Mouse (Mus musculus): Measurements from ENCODE around the gene Nt5dc1. TPM values are rescaled to one million over a fixed set of nuclear protein-coding genes. Genes with fewer than 3 reads are reported as not detected.

The Nt5dc1 gene
- polyA plus RNA-seq, 1 experiment from 2014 or later: 6.2 TPM

GRCm38 (mm10) chr10:34389681-34390080, 28.7 kb downstream of the Nt5dc1 start, which contains the start of gene Col10a1:
Gene Col10a1 (plus strand): TSS chr10:34389981.
- ATAC-seq (ENCODE audit: low read depth): no peak
- Histone ChIP-seq H3K27ac (ENCODE audit: low read length) (no peak within 1 kb of the TSS), H3K4me2 (ENCODE audit: low read depth, low read length) (no peak within 1 kb of the TSS), H3K9ac (ENCODE audit: low read depth, low read length) (no peak within 1 kb of the TSS), H3K4me1 (ENCODE audit: control insufficient read depth, low read depth, low read length) (no peaks in the 10 kb centered on the region), H3K4me3 (ENCODE audit: low read depth, low read length) (no peak within 1 kb of the TSS), H3K9me3 (replicated peaks; ENCODE audit: control insufficient read depth, low read length) (no peaks in the 10 kb centered on the region), H3K27me3 (ENCODE audit: control insufficient read depth, insufficient read depth, low read depth, low read length) (no peaks in the 10 kb centered on the region), H3K36me3 (ENCODE audit: control insufficient read depth, insufficient read depth) (no peaks in the 10 kb centered on the region)
- 66% methylated on average over 8 of the region's 8 CpGs for WGBS (ENCODE audit: insufficient replicate concordance)

GRCm38 (mm10) chr10:34385636-34386035, 32.7 kb downstream of the Nt5dc1 start:
- no peak overlapping the region for H3K27ac ChIP-seq (ENCODE audit: low read length)
- WGBS (ENCODE audit: insufficient replicate concordance): 67% methylated on average over 5 of the region's 5 CpGs

GRCm38 (mm10) chr10:34373332-34373731, 45.0 kb downstream of the Nt5dc1 start:
- Histone ChIP-seq H3K4me2 (ENCODE audit: low read depth, low read length) (no peak overlapping the region), H3K9me3 (replicated peaks; ENCODE audit: control insufficient read depth, low read length) (no peaks in the 10 kb centered on the region), H3K27me3 (ENCODE audit: control insufficient read depth, insufficient read depth, low read depth, low read length) (no peaks in the 10 kb centered on the region), H3K9ac (ENCODE audit: low read depth, low read length) (no peak overlapping the region), H3K4me3 (ENCODE audit: low read depth, low read length) (no peak overlapping the region), H3K4me1 (ENCODE audit: control insufficient read depth, low read depth, low read length) (no peaks in the 10 kb centered on the region), H3K36me3 (ENCODE audit: control insufficient read depth, insufficient read depth) (no peaks in the 10 kb centered on the region), H3K27ac (ENCODE audit: low read length) (no peak overlapping the region)
- 80% methylated on average over 7 of the region's 7 CpGs for WGBS (ENCODE audit: insufficient replicate concordance)
- ATAC-seq (ENCODE audit: low read depth): no peak

More at GRCm38 (mm10) chr10:34385636-34386035, 32.7 kb downstream of the Nt5dc1 start:
- Histone ChIP-seq H3K36me3 (ENCODE audit: control insufficient read depth, insufficient read depth) (no peaks in the 10 kb centered on the region; the same call in 1 of the 2 replicates), H3K4me2 (ENCODE audit: low read depth, low read length) (no peak overlapping the region), H3K9me3 (replicated peaks; ENCODE audit: control insufficient read depth, low read length) (no peaks in the 10 kb centered on the region), H3K9ac (ENCODE audit: low read depth, low read length) (no peak overlapping the region), H3K27me3 (ENCODE audit: control insufficient read depth, insufficient read depth, low read depth, low read length) (no peaks in the 10 kb centered on the region), H3K4me1 (ENCODE audit: control insufficient read depth, low read depth, low read length) (no peaks in the 10 kb centered on the region), H3K4me3 (ENCODE audit: low read depth, low read length) (no peak overlapping the region)
- ATAC-seq (ENCODE audit: low read depth): no peak

GRCm38 (mm10) chr10:34368138-34368537, 50.2 kb downstream of the Nt5dc1 start:
- Histone ChIP-seq H3K27me3 (ENCODE audit: control insufficient read depth, insufficient read depth, low read depth, low read length) (no peaks in the 10 kb centered on the region), H3K4me1 (ENCODE audit: control insufficient read depth, low read depth, low read length) (no peaks in the 10 kb centered on the region), H3K4me3 (ENCODE audit: low read depth, low read length) (no peak overlapping the region), H3K4me2 (ENCODE audit: low read depth, low read length) (no peak overlapping the region), H3K9ac (ENCODE audit: low read depth, low read length) (no peak overlapping the region), H3K27ac (ENCODE audit: low read length) (no peak overlapping the region), H3K36me3 (ENCODE audit: control insufficient read depth, insufficient read depth) (no peaks in the 10 kb centered on the region), H3K9me3 (replicated peaks; ENCODE audit: control insufficient read depth, low read length) (no peaks in the 10 kb centered on the region)
- WGBS (ENCODE audit: insufficient replicate concordance): 66% methylated on average over 5 of the region's 5 CpGs
- ATAC-seq (ENCODE audit: low read depth): no peak

- H3K9ac ChIP-seq (ENCODE audit: low read depth, low read length): no peak overlapping the region
- ATAC-seq (ENCODE audit: low read depth): no peak
- no peaks in the 10 kb centered on the region for H3K4me1 ChIP-seq (ENCODE audit: control insufficient read depth, low read depth, low read length)
- no peaks in the 10 kb centered on the region for H3K9me3 ChIP-seq (replicated peaks; ENCODE audit: control insufficient read depth, low read length)
- H3K4me2 ChIP-seq (ENCODE audit: low read depth, low read length): no peak overlapping the region
- no peak overlapping the region for H3K4me3 ChIP-seq (ENCODE audit: low read depth, low read length)
- no peaks in the 10 kb centered on the region for H3K27me3 ChIP-seq (ENCODE audit: control insufficient read depth, insufficient read depth, low read depth, low read length)
- H3K36me3 ChIP-seq (ENCODE audit: control insufficient read depth, insufficient read depth): no peaks in the 10 kb centered on the region
- no peak overlapping the region for H3K27ac ChIP-seq (ENCODE audit: low read length)
These were observed 54.6 kb downstream of the Nt5dc1 start for GRCm38 (mm10) chr10:34363756-34364155.

GRCm38 (mm10) chr10:34358263-34358662, 60.1 kb downstream of the Nt5dc1 start:
- no peak for ATAC-seq (ENCODE audit: low read depth)
- Histone ChIP-seq H3K36me3 (ENCODE audit: control insufficient read depth, insufficient read depth) (no peaks in the 10 kb centered on the region), H3K27ac (ENCODE audit: low read length) (no peak overlapping the region), H3K4me1 (ENCODE audit: control insufficient read depth, low read depth, low read length) (no peaks in the 10 kb centered on the region), H3K4me3 (ENCODE audit: low read depth, low read length) (no peak overlapping the region), H3K9me3 (replicated peaks; ENCODE audit: control insufficient read depth, low read length) (no peaks in the 10 kb centered on the region), H3K9ac (ENCODE audit: low read depth, low read length) (no peak overlapping the region), H3K4me2 (ENCODE audit: low read depth, low read length) (no peak overlapping the region), H3K27me3 (ENCODE audit: control insufficient read depth, insufficient read depth, low read depth, low read length) (no peaks in the 10 kb centered on the region)
- 66% methylated on average over 3 of the region's 3 CpGs for WGBS (ENCODE audit: insufficient replicate concordance)

GRCm38 (mm10) chr10:34352166-34352565, 66.2 kb downstream of the Nt5dc1 start:
- H3K4me1 ChIP-seq (ENCODE audit: control insufficient read depth, low read depth, low read length): no peaks in the 10 kb centered on the region
- ATAC-seq (ENCODE audit: low read depth): no peak
- no peak overlapping the region for H3K4me3 ChIP-seq (ENCODE audit: low read depth, low read length)
- H3K27ac ChIP-seq (ENCODE audit: low read length): no peak overlapping the region
- no peaks in the 10 kb centered on the region for H3K9me3 ChIP-seq (replicated peaks; ENCODE audit: control insufficient read depth, low read length)
- no peak overlapping the region for H3K9ac ChIP-seq (ENCODE audit: low read depth, low read length)
- no peaks in the 10 kb centered on the region for H3K27me3 ChIP-seq (ENCODE audit: control insufficient read depth, insufficient read depth, low read depth, low read length)
- no peak overlapping the region for H3K4me2 ChIP-seq (ENCODE audit: low read depth, low read length)
- H3K36me3 ChIP-seq (ENCODE audit: control insufficient read depth, insufficient read depth): no peaks in the 10 kb centered on the region
- 72% methylated on average over 4 of the region's 4 CpGs for WGBS (ENCODE audit: insufficient replicate concordance)

GRCm38 (mm10) chr10:34341886-34342285, 76.5 kb downstream of the Nt5dc1 start:
- H3K27me3 ChIP-seq (ENCODE audit: control insufficient read depth, insufficient read depth, low read depth, low read length): no peaks in the 10 kb centered on the region
- H3K4me2 ChIP-seq (ENCODE audit: low read depth, low read length): no peak overlapping the region
- no peak overlapping the region for H3K9ac ChIP-seq (ENCODE audit: low read depth, low read length)
- no peak overlapping the region for H3K27ac ChIP-seq (ENCODE audit: low read length)
- no peaks in the 10 kb centered on the region for H3K4me1 ChIP-seq (ENCODE audit: control insufficient read depth, low read depth, low read length)
- no peak for ATAC-seq (ENCODE audit: low read depth)
- no peak overlapping the region for H3K4me3 ChIP-seq (ENCODE audit: low read depth, low read length)
- H3K9me3 ChIP-seq (replicated peaks; ENCODE audit: control insufficient read depth, low read length): no peaks in the 10 kb centered on the region
- no peaks in the 10 kb centered on the region for H3K36me3 ChIP-seq (ENCODE audit: control insufficient read depth, insufficient read depth)
- WGBS (ENCODE audit: insufficient replicate concordance): 61% methylated on average over 1 of the region's 1 CpGs

- no peak overlapping the region for H3K9ac ChIP-seq (ENCODE audit: low read depth, low read length)
- no peaks in the 10 kb centered on the region for H3K4me1 ChIP-seq (ENCODE audit: control insufficient read depth, low read depth, low read length)
- H3K27ac ChIP-seq (ENCODE audit: low read length): no peak overlapping the region
- H3K4me2 ChIP-seq (ENCODE audit: low read depth, low read length): no peak overlapping the region
- no peaks in the 10 kb centered on the region for H3K9me3 ChIP-seq (replicated peaks; ENCODE audit: control insufficient read depth, low read length)
- no peak for ATAC-seq (ENCODE audit: low read depth)
- WGBS (ENCODE audit: insufficient replicate concordance): 69% methylated on average over 6 of the region's 6 CpGs
- H3K4me3 ChIP-seq (ENCODE audit: low read depth, low read length): no peak overlapping the region
- H3K36me3 ChIP-seq (ENCODE audit: control insufficient read depth, insufficient read depth): no peaks in the 10 kb centered on the region
- H3K27me3 ChIP-seq (ENCODE audit: control insufficient read depth, insufficient read depth, low read depth, low read length): no peaks in the 10 kb centered on the region
These were observed 77.3 kb downstream of the Nt5dc1 start for GRCm38 (mm10) chr10:34341014-34341413.
